Mouse (Mus musculus) myocyte (in vitro differentiated cells): Measurements from ENCODE around the gene Oasl1.

Source experiments
- CEBPB ChIP-seq: IDR thresholded peaks from 2 replicates; pipeline ENCODE4 v1.6.1; 2011; ENCODE audit warnings: mild to moderate bottlenecking, moderate library complexity; ENCODE audit not compliant: poor library complexity, insufficient read depth, severe bottlenecking
- POLR2AphosphoS2 ChIP-seq: IDR thresholded peaks from one replicate; pipeline ENCODE4 v1.6.1; 2011; ENCODE audit warnings: low read depth, control low read depth; ENCODE audit not compliant: insufficient read length

DNA sequence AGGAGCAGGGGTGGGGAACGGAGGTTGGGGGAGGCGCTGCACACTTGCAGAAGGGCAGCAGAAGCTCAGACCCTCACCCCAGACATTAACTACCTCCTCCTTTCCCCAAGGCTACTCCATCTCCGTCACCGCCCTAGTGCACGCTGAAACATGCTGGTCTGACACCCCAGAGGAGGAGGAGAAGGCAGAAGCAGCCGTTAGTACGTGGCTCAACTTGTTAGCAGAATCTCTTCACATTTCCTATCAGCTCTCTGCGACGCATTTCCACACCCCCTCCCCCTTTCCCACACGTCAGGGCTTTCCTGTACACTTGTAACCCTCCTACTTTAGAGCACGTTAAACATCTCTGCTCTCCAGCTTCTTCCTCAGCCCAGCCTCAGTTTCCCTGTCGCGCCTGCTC, 43.6 kb upstream of the Oasl1 start:
- TF ChIP-seq CEBPB: no peak
- no peak for TF ChIP-seq POLR2AphosphoS2
